Mouse (Mus musculus): ENCODE measurements at regions not wholly inside any gene's neighbourhood (a gene's known extent, or its start where the extent isn't known, plus 50 kb on each side); places are given as distances from the start of the nearest gene placed in this dataset.
"Not testable (repeated sequence)": the region's sequence is repeated elsewhere in the genome, so short reads cannot be mapped to it uniquely, and the experiment has no call there.

- DNase-seq, result no peak
These were observed 250.1 kb upstream of the Zfp930 start for GRCm38 (mm10) chr8:68958701-68959100.

- no peak for DNase-seq
These were observed 246.9 kb upstream of the Zfp930 start for GRCm38 (mm10) chr8:68961981-68962380.

GRCm38 (mm10) chr8:68975773-68976172 is 233.1 kb upstream of the Zfp930 start:
- DNase-seq, result no peak

GRCm38 (mm10) chr8:68977159-68977558 is 231.7 kb upstream of the Zfp930 start:
- no peak for DNase-seq

GRCm38 (mm10) chr8:68983181-68983580 is 225.7 kb upstream of the Zfp930 start:
- DNase-seq, result not testable (repeated sequence)

- DNase-seq, result peak; percentile 28
These were observed 225.1 kb upstream of the Zfp930 start for GRCm38 (mm10) chr8:68983691-68984090.

- no peak for DNase-seq
These were observed 224.4 kb upstream of the Zfp930 start for GRCm38 (mm10) chr8:68984487-68984886.

- no peak for DNase-seq
These were observed 222.4 kb upstream of the Zfp930 start for GRCm38 (mm10) chr8:68986425-68986824.
